In the genomic region with DNA sequence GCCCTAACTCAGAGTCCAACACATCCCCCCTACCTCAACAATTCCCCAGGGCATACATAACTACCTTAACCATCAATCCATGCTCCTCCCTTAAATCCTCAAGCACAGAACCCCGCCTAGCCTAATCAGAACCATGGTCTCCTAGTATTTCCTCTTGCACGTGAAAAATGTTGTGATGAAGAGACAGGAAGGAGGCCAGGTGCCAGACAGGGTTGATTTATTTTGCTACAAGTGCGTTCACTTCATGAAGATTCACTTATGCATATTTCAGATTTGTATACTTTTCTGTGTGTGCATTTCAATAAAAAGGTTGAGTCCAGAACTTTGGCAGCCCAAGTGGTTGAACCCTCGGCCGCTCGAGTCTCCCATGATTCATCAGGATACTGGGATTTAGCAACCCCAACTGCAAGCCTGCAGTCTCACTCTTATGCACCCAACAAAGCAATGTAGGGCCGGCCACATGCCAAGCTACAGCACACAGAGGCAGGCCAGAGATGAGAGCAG, we compare ENCODE assay signal across 8 mouse cellular contexts. TPM values are rescaled to one million over a fixed set of nuclear protein-coding genes. Genes with fewer than 3 reads are reported as not detected.
DNase-seq lines count a peak whose midpoint lies in the region; ATAC-seq and TF ChIP-seq lines count a peak whose summit lies in the region.

No protein-coding gene starts in this region.

- H3K27ac ChIP-seq in stomach, postnatal 0 days (replicated peaks): 0 out of 2 replicates have a peak overlapping the region, but pooled peaks have one; percentile 13

- H3K4me3 ChIP-seq in megakaryocyte, embryonic 14.5 days (replicated peaks): peak overlapping the region; percentile 92
- peak overlapping the region; percentile 93 for H3K4me3 ChIP-seq in stomach, postnatal 0 days (ENCODE audit: low read depth, low read length)

- DNase-seq in adrenal gland, adult 8-10 months: peak; percentile 22
- DNase-seq in adrenal gland, adult 18-20 months (ENCODE audit: low spot score in 2 of 2): no peak
- DNase-seq in kidney, postnatal 4 days: peak; percentile 30
- no peak for DNase-seq in stomach, postnatal 0 days (ENCODE audit: low spot score)
- no peak for DNase-seq in yolk sac, embryonic 10.5 days (ENCODE audit: low spot score)

- peaks cover 13% of the 10 kb centered on the region for H3K4me1 ChIP-seq in megakaryocyte, embryonic 14.5 days
- H3K4me1 ChIP-seq in stomach, postnatal 0 days (replicated peaks; ENCODE audit: control insufficient read depth, insufficient read depth): no peaks in the 10 kb centered on the region; the same call in 1 of the 2 replicates

- H3K36me3 ChIP-seq in megakaryocyte, embryonic 14.5 days (replicated peaks; ENCODE audit: low read length): no peaks in the 10 kb centered on the region
- no peaks in the 10 kb centered on the region for H3K36me3 ChIP-seq in stomach, postnatal 0 days (ENCODE audit: control insufficient read depth, insufficient read depth, low read length)

- no peak overlapping the region for H3K9ac ChIP-seq in stomach, postnatal 0 days (ENCODE audit: low read length)

- no peak for ATAC-seq in megakaryocyte, adult 5-6 weeks (ENCODE audit: poor library complexity, severe bottlenecking)
- ATAC-seq in stomach, postnatal 0 days (ENCODE audit: low FRiP score, low TSS enrichment): no peak
- no peak for ATAC-seq in megakaryocyte-erythroid progenitor cell, adult 5-6 weeks (replicated peaks; ENCODE audit: low FRiP score, low TSS enrichment, poor library complexity, severe bottlenecking)

- TF ChIP-seq EP300 in stomach, postnatal 0 days (optimal IDR thresholded peaks at IDR 0.05): no peak

- TF ChIP-seq CTCF in stomach, postnatal 0 days (IDR thresholded peaks at IDR 0.05; ENCODE audit: low read depth): no peak

- peaks cover 86% of the 10 kb centered on the region for H3K27me3 ChIP-seq in megakaryocyte, embryonic 14.5 days (replicated peaks)
- H3K27me3 ChIP-seq in stomach, postnatal 0 days (ENCODE audit: control insufficient read depth, insufficient read depth, low read length): no peaks in the 10 kb centered on the region

- peaks cover 16% of the 10 kb centered on the region for H3K9me3 ChIP-seq in megakaryocyte, embryonic 14.5 days
- no peaks in the 10 kb centered on the region for H3K9me3 ChIP-seq in stomach, postnatal 0 days (ENCODE audit: control insufficient read depth, low read length)

- WGBS in stomach, postnatal 0 days: 71% methylated on average over 7 of the region's 7 CpGs

- peak overlapping the region; percentile 98; the same call in 1 of the 2 replicates for H3K4me2 ChIP-seq in stomach, postnatal 0 days (replicated peaks; ENCODE audit: low read depth)

RNA-seq across cellular contexts. Expression of a gene that starts 0.4 kb away (rescaled TPM):
- 10 to 100 TPM; 27.6 to 47.1 (median 35.7) TPM for total RNA-seq in adrenal gland, adult 8-10 months (2022)
- 10 to 100 TPM; 16.2 to 25.9 TPM for total RNA-seq in adrenal gland, adult 18-20 months (2021)
- 0.31 TPM in 1 of 2 replicates, not detected in the other for polyA plus RNA-seq in megakaryocyte, embryonic 14.5 days (2012; ENCODE audit: insufficient read depth, low replicate concordance)
- total RNA-seq in megakaryocyte, adult 5-6 weeks (2015): 0.04 and 0.07 TPM in 2 replicates
- 3.3 TPM in 1 of 2 replicates, not detected in the other for total RNA-seq in megakaryocyte, adult 5-6 weeks (2017)
- polyA plus RNA-seq in stomach, postnatal 0 days (2015; fragmentation: Nextera tagmentation; extraction: Ambion mirVana): 15.8 and 17.8 TPM in 2 replicates
- 2.2 TPM in 1 of 2 replicates, not detected in the other for total RNA-seq in megakaryocyte-erythroid progenitor cell, adult 5-6 weeks (2014; fragmentation: Nextera tagmentation)
- 0.38 and 4.1 TPM in 2 replicates for total RNA-seq in megakaryocyte-erythroid progenitor cell, adult 5-6 weeks (2017)

Comparison
In these comparisons a context has a peak if more than half of its experiments do, and no peak if none do; other contexts are left out.
1. DNase-seq: peak in adrenal gland, adult 8-10 months (single experiment) and kidney, postnatal 4 days (2 of 2); none in adrenal gland, adult 18-20 months (0 of 2), stomach, postnatal 0 days (single experiment) and yolk sac, embryonic 10.5 days (single experiment).